Mouse (Mus musculus) hindbrain, embryonic 12.5 days (tissue): Measurements from ENCODE around the gene Cntnap2. TPM values are rescaled to one million over a fixed set of nuclear protein-coding genes. Genes with fewer than 3 reads are reported as not detected.
A peak's percentile ranks its signal among the peaks of the same experiment; 100 is the strongest.

Experiments
- ATAC-seq: fragments of 200-750 bp; cut with Nextera tagmentation; 2 replicates; pipeline ENCODE4 v1.8.0; 2017; ENCODE audit warnings: moderate TSS enrichment; ENCODE audit not compliant: low FRiP score
- H3K27ac ChIP-seq: fragments of 300-500 bp; sonication (generic); 2 replicates; pipeline ENCODE4 v1.5.1; 2016; ENCODE audit warnings: mild to moderate bottlenecking
- H3K27me3 ChIP-seq: fragments of 300-500 bp; sonication (generic); 2 replicates; pipeline ENCODE4 v1.6.1; 2016; ENCODE audit warnings: mild to moderate bottlenecking
- H3K36me3 ChIP-seq: fragments of 300-500 bp; sonication (generic); 2 replicates; pipeline ENCODE4 v1.6.1; 2016; ENCODE audit warnings: mild to moderate bottlenecking
- H3K4me1 ChIP-seq: fragments of 300-500 bp; sonication (generic); 2 replicates; pipeline ENCODE4 v1.6.1; 2016
- H3K4me2 ChIP-seq: fragments of 300-500 bp; sonication (generic); replicated peaks from 2 replicates; pipeline ENCODE4 v1.6.1; 2016; ENCODE audit warnings: mild to moderate bottlenecking
- H3K4me3 ChIP-seq: fragments of 300-500 bp; sonication (generic); 2 replicates; pipeline ENCODE4 v1.5.1; 2016; ENCODE audit warnings: mild to moderate bottlenecking
- H3K9ac ChIP-seq: fragments of 300-500 bp; sonication (generic); 2 replicates; pipeline ENCODE4 v1.6.1; 2016; ENCODE audit warnings: mild to moderate bottlenecking, moderate library complexity
- H3K9me3 ChIP-seq: fragments of 300-500 bp; sonication (generic); replicated peaks from 2 replicates; pipeline ENCODE4 v1.6.1; 2016; ENCODE audit warnings: mild to moderate bottlenecking
- WGBS: fragments of 180-500 bp; shearing (Covaris S2); methylation state at CpG from one replicate; pipeline ENCODE4 v1.1.7; 2016; 5-methylcytosine and 5-hydroxymethylcytosine counted together
- polyA plus RNA-seq: library from polyadenylated mRNA; unstranded; fragments of >200 nt; fragmentation: Nextera tagmentation; extraction: Ambion mirVana; gene quantifications from 2 replicates; pipeline ENCODE4 v1.2.1, GENCODE M21; 2016

Cntnap2 gene
- polyA plus RNA-seq, 1 experiment from 2014 or later: 25.7 TPM

- Histone ChIP-seq H3K9me3 (no peaks in the 10 kb centered on the region), H3K4me2 (no peak overlapping the region), H3K27me3 (no peaks in the 10 kb centered on the region), H3K4me3 (no peak overlapping the region), H3K4me1 (no peaks in the 10 kb centered on the region), H3K36me3 (no peaks in the 10 kb centered on the region), H3K27ac (no peak overlapping the region), H3K9ac (no peak overlapping the region)
- WGBS: 94% methylated on average over 2 of the region's 2 CpGs
- ATAC-seq: no peak
Measured at GRCm38 (mm10) chr6:46197298-46197697, 1138.1 kb downstream of the Cntnap2 start.

- Histone ChIP-seq H3K4me1 (no peaks in the 10 kb centered on the region), H3K27ac (no peak overlapping the region), H3K4me2 (no peak overlapping the region), H3K27me3 (no peaks in the 10 kb centered on the region), H3K36me3 (no peaks in the 10 kb centered on the region), H3K9me3 (no peaks in the 10 kb centered on the region), H3K4me3 (no peak overlapping the region), H3K9ac (no peak overlapping the region)
- no peak for ATAC-seq
- 82% methylated on average over 4 of the region's 4 CpGs for WGBS
Measured at GRCm38 (mm10) chr6:46201828-46202227, 1142.7 kb downstream of the Cntnap2 start.

- Histone ChIP-seq H3K9ac (no peak overlapping the region), H3K9me3 (no peaks in the 10 kb centered on the region), H3K36me3 (no peaks in the 10 kb centered on the region), H3K27ac (no peak overlapping the region), H3K27me3 (no peaks in the 10 kb centered on the region), H3K4me3 (no peak overlapping the region), H3K4me1 (no peaks in the 10 kb centered on the region), H3K4me2 (no peak overlapping the region)
- WGBS: 85% methylated on average over 2 of the region's 2 CpGs
- ATAC-seq: no peak
Measured at GRCm38 (mm10) chr6:46205531-46205930, 1146.4 kb downstream of the Cntnap2 start.

- no peak overlapping the region for H3K27ac ChIP-seq
- WGBS: 93% methylated on average over 1 of the region's 1 CpGs
- ATAC-seq: no peak
Measured at GRCm38 (mm10) chr6:46232889-46233288, 1173.7 kb downstream of the Cntnap2 start.

GRCm38 (mm10) chr6:46240349-46240748 is 1181.2 kb downstream of the Cntnap2 start:
- no peak overlapping the region for H3K27ac ChIP-seq
- 68% methylated on average over 2 of the region's 2 CpGs for WGBS
- ATAC-seq: no peak
- H3K9me3 ChIP-seq: no peaks in the 10 kb centered on the region
- no peaks in the 10 kb centered on the region for H3K27me3 ChIP-seq
- H3K9ac ChIP-seq: no peak overlapping the region
- no peaks in the 10 kb centered on the region for H3K36me3 ChIP-seq
- H3K4me1 ChIP-seq: no peaks in the 10 kb centered on the region
- H3K4me2 ChIP-seq: no peak overlapping the region
- H3K4me3 ChIP-seq: no peak overlapping the region

More at GRCm38 (mm10) chr6:46232889-46233288, 1173.7 kb downstream of the Cntnap2 start:
- Histone ChIP-seq H3K9ac (no peak overlapping the region), H3K4me3 (no peak overlapping the region), H3K4me2 (no peak overlapping the region), H3K27me3 (no peaks in the 10 kb centered on the region), H3K36me3 (no peaks in the 10 kb centered on the region), H3K4me1 (no peaks in the 10 kb centered on the region), H3K9me3 (no peaks in the 10 kb centered on the region)

GRCm38 (mm10) chr6:46263171-46263570 is 1204.0 kb downstream of the Cntnap2 start:
- Histone ChIP-seq H3K27me3 (no peaks in the 10 kb centered on the region), H3K27ac (no peak overlapping the region), H3K4me1 (no peaks in the 10 kb centered on the region), H3K4me3 (no peak overlapping the region), H3K36me3 (no peaks in the 10 kb centered on the region), H3K9ac (no peak overlapping the region), H3K9me3 (no peaks in the 10 kb centered on the region), H3K4me2 (no peak overlapping the region)
- ATAC-seq: no peak
- WGBS: 17% methylated on average over 1 of the region's 1 CpGs

GRCm38 (mm10) chr6:46346946-46347345 is 1287.8 kb downstream of the Cntnap2 start:
- 64% methylated on average over 5 of the region's 5 CpGs for WGBS
- Histone ChIP-seq H3K27ac (no peak overlapping the region), H3K9ac (no peak overlapping the region), H3K4me2 (no peak overlapping the region), H3K36me3 (no peaks in the 10 kb centered on the region), H3K4me3 (no peak overlapping the region), H3K4me1 (no peaks in the 10 kb centered on the region), H3K27me3 (no peaks in the 10 kb centered on the region), H3K9me3 (no peaks in the 10 kb centered on the region)
- peak; percentile 78 for ATAC-seq

- Histone ChIP-seq H3K9me3 (no peaks in the 10 kb centered on the region), H3K4me2 (no peak overlapping the region), H3K36me3 (no peaks in the 10 kb centered on the region), H3K27me3 (no peaks in the 10 kb centered on the region), H3K27ac (no peak overlapping the region), H3K4me1 (no peaks in the 10 kb centered on the region), H3K9ac (no peak overlapping the region), H3K4me3 (no peak overlapping the region)
- WGBS: 82% methylated on average over 2 of the region's 2 CpGs
- no peak for ATAC-seq
Measured at GRCm38 (mm10) chr6:46361091-46361490, 1301.9 kb downstream of the Cntnap2 start.

- Histone ChIP-seq H3K27ac (no peak overlapping the region), H3K4me3 (no peak overlapping the region), H3K36me3 (no peaks in the 10 kb centered on the region), H3K9me3 (no peaks in the 10 kb centered on the region), H3K9ac (no peak overlapping the region), H3K4me1 (no peaks in the 10 kb centered on the region), H3K27me3 (no peaks in the 10 kb centered on the region), H3K4me2 (no peak overlapping the region)
- ATAC-seq: no peak
- WGBS: 89% methylated on average over 1 of the region's 1 CpGs
Measured at GRCm38 (mm10) chr6:46362156-46362555, 1303.0 kb downstream of the Cntnap2 start.

GRCm38 (mm10) chr6:46398725-46399589 is 1339.8 kb downstream of the Cntnap2 start:
- Histone ChIP-seq H3K27me3 (no peaks in the 10 kb centered on the region), H3K36me3 (no peaks in the 10 kb centered on the region), H3K27ac (no peak overlapping the region), H3K9me3 (no peaks in the 10 kb centered on the region), H3K9ac (no peak overlapping the region), H3K4me1 (no peaks in the 10 kb centered on the region), H3K4me3 (no peak overlapping the region), H3K4me2 (no peak overlapping the region)
- 70% methylated on average over 2 of the region's 2 CpGs for WGBS
- no peak for ATAC-seq

GRCm38 (mm10) chr6:46414154-46414553 is 1355.0 kb downstream of the Cntnap2 start:
- H3K4me1 ChIP-seq: no peaks in the 10 kb centered on the region
- no peak overlapping the region for H3K9ac ChIP-seq
- H3K4me3 ChIP-seq: no peak overlapping the region
- no peak for ATAC-seq
- no peak overlapping the region for H3K27ac ChIP-seq
- H3K27me3 ChIP-seq: no peaks in the 10 kb centered on the region
- H3K4me2 ChIP-seq: no peak overlapping the region
- H3K36me3 ChIP-seq: no peaks in the 10 kb centered on the region
- H3K9me3 ChIP-seq: no peaks in the 10 kb centered on the region

- Histone ChIP-seq H3K27me3 (no peaks in the 10 kb centered on the region), H3K27ac (no peak overlapping the region), H3K4me2 (no peak overlapping the region), H3K4me1 (no peaks in the 10 kb centered on the region), H3K9me3 (no peaks in the 10 kb centered on the region), H3K36me3 (no peaks in the 10 kb centered on the region), H3K9ac (no peak overlapping the region), H3K4me3 (no peak overlapping the region)
- ATAC-seq: no peak
- WGBS: 79% methylated on average over 4 of the region's 4 CpGs
Measured at GRCm38 (mm10) chr6:46414562-46414961, 1355.4 kb downstream of the Cntnap2 start.

- Histone ChIP-seq H3K27ac (no peak overlapping the region), H3K9ac (no peak overlapping the region), H3K4me1 (no peaks in the 10 kb centered on the region), H3K36me3 (no peaks in the 10 kb centered on the region), H3K4me3 (no peak overlapping the region), H3K9me3 (no peaks in the 10 kb centered on the region), H3K4me2 (no peak overlapping the region), H3K27me3 (no peaks in the 10 kb centered on the region)
- no peak for ATAC-seq
Measured at GRCm38 (mm10) chr6:46419827-46420226, 1360.7 kb downstream of the Cntnap2 start.
